Mouse (Mus musculus) NIH3T3 (cell line): ENCODE data around the gene Ktn1.

Experiments
- DNase-seq: peaks from one replicate; pipeline ENCODE4 v3.0.0-alpha.2; 2012; ENCODE audit warnings: low read depth

Ktn1 gene

DNA sequence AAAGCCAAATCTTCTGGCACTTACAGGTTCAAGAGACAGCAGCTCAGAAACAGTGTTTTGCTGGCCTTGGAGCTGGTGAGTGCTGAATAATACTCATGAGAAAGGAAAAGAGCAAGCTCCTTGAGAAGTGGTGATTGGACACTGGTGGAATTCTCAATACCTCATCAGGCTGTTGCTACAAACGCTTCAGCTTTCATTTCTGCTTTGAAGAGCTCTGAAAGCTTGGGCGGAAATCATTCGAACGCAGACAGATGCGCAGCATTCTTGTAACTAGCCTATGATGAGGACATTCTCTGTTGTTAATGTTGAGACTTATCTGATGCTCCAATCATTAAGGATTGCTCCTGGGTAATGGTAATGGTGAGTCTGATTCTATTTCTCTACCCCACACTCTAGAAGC lies at the start of gene Ktn1:
TSS of gene Ktn1 (plus strand) at position 231 of the 400 bp plus-strand sequence.
- peak; percentile 54 for DNase-seq

DNA sequence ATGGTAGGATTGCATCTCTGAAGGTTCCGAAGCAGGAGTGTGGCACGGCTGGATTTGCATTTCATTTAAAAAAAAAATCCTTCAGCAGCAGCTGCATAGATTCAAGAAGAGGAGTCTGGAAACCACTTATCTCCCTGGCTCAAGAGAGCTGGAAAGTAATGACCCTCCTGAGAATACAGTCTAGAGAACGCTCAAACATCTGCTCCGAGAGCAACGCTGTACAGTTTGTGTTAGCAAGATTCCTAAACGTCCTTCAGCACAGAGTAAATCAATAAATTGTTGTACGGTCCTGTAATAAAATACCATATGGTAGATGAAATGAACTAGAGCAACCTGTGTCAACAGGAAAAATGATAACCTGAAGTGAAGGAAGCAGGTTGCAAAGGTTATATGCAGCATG lies 35.0 kb upstream of the Ktn1 start:
- DNase-seq = no peak

DNA sequence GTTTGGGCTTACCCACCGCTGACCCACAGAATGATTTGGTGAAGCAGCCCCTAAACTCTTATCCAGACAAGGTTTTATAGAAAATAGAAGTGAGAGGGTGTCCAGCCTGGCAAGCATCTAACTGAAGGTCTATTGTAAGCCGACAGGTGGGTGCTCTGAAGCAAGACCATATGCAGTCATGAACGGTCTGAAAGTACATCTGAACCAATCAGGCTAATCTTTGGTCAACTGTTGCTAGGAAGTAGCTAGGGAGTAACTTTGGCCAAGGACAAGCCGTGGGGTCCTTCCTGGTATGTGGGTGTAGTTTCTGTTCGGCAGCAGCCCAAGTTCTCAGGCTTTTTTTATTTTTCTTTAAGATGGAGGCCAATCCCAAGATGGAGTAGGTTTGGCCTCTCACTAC lies 29.4 kb upstream of the Ktn1 start:
- DNase-seq = no peak

DNA sequence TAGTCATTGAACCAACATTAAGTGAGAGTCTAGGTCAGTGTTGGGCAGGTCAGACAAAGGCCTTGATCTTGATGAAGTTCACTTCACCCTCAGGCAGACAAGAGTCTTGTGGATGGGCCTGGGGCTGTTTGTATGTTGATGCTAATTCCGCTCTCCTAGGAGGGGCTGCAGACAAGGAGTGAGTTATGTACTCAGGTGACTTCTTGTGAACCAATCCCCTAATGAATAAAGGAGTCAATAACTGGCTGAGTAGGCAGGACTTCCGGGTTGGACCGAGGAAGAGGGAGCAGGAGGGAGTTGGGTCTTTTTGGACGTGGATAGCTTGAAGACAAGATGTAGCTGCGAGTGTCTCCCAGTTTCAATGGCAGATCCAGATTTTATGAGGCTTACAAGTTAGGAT lies 26.3 kb upstream of the Ktn1 start:
- no peak for DNase-seq

DNA sequence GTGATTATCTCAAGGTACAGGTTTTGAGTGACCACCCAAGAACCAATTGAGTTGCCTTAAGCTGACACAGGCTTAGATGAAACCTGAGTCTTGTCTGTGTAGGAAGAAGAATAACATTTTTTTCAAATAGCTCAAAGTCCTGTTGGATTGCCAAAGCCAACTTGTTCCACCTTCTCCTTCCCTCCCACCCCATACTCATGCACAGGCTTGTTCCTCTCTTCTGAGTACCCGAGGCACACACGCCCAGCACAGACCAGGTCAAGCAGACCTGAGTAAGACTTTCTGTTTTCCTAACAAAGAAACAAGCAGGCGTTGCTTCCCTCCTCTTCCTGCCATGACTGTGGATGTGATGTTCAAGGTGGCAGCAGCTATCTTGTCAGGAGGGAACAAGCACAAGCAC lies 23.4 kb upstream of the Ktn1 start:
- no peak for DNase-seq

DNA sequence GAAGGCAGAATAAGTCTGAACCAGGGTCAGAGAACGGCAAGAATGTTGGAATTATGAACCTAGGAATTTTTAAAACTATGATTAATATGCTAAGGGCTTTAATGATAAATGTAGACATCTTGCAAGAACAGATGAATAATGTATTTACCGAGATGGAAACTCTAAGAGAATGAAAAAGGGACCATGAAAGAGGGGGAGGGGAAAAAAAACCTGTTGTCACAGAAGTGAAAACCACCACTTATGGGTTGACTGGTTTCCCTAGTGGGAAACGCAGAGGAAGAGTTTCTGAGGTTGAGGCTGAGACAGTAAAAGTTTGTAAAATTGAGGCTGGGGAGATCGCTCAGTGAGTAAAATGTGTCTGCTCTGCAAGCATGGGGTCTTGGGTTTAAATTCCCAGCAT lies 22.1 kb upstream of the Ktn1 start:
- DNase-seq = no peak

DNA sequence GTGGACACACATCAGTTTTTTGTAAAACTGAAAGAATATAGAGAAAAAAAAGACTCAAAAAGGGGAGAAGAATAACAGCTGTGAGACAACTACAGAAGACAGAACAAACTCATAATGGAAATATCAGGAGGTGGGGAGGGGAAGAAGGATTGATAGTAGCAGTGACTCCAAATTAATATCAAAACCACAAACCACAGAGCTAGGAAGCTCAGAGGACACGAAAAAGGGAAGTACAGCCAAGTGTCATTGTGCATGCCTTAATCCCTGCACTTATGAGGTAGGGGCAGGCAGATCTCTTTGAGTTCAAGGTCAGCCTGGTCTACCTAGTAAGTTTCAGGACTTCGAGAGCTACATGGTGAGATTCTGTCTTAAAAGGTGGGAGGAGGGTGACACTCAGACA lies 21.4 kb upstream of the Ktn1 start:
- no peak for DNase-seq

DNA sequence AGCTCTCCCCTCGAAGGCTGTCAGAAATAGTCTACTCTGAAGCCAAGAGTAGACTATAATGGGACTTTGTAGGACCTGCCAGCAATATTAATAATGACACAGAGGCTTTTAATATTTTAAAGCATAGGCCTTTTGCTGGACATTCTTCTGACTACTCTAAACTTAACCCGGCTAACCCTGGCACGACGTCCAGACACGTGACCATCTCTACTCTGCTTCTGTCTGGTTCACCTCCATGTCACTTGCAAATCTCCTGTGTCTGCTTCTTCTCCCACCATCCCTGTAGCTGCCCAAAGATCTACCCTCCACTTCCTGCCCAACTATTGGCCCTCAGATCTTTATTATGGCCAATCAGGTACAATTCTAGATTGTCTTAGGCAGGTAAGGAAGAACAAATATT lies 20.9 kb upstream of the Ktn1 start:
- no peak for DNase-seq

DNA sequence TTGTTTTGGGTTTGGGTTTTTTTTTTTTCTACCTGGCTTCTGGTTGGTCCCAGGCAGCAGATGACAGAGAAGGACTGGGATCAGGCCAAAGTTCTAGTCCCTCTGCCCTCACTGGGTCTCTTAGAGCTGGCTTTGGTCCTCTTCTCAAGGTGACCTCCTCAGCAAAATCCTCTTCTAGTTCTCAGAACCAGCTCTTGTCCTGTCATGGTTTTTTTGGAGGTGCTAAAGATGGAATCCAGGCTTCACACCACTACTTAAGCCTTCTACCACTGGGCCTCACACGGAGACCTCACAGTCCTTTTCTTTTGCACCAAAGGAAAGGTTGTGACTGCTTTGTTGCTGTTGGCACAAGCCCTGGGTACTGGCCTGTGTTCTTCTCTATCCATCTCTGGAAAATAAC lies 15.8 kb upstream of the Ktn1 start:
- no peak for DNase-seq

DNA sequence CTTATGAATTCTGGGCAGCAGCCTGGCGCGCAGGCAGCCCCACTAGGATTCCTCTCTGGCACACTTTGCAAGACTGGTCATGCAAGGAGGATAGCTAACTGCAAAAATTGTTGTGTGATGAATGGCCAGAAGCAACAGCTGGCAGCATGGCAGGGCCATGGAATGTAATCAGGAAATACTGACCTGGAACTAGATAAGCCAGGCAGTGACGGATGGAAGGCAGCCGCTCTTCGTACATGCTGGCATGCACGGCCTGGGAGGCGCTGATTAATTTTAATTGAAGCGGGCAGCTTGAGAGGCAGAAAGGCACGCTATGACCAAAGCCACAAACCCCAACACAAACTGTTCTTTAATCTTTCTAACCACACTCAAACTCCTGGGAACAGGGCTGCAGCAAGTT lies 13.8 kb upstream of the Ktn1 start:
- DNase-seq = peak; percentile 77

DNA sequence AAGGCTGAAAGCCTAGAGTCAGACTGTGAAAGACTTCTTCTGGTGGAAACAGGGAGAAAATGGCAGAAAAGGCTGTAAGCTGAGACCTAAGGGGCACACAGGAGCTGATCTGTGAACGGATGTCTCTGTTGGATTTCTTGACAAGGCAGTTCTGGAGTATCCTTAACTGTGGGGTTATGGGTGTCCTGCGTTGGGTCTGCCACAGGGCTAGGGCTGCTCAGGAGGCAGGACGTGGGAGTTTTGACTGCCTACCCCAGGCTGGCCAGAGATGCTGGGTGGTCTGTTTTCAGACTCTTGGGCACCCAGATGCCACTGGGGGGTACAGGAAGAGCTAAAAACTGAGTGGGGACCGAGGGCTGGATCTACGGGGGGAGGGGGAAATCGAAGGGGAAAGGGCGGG lies 13.4 kb upstream of the Ktn1 start:
- no peak for DNase-seq

DNA sequence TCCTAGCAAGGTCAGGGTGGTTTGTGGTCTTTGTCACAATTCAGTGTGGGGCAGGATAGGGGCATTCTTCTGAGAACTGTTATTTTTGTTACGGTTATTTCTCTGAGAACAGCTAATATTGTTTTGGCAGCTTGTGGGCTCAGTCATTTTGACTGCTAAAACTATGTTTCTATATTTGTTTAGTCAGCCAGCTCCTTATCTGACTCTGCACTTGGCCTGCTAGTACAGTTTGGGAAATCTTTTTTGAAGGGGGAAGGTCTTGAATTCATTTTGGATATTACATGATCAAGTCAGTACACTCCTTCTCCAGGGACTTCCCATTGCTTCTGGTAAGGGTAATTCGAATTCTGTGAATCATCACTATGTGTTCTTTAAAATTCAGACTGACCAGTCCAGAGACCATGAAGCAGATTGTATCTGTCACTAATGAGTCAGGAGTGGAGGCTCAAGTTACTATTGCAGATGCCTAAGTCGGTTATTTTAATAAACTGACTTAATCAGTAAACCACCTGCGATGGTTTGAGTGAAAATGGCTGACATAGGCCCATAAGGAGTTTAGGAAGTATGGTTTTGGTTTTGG lies 9.8 kb upstream of the Ktn1 start:
- peak; percentile 79 for DNase-seq

DNA sequence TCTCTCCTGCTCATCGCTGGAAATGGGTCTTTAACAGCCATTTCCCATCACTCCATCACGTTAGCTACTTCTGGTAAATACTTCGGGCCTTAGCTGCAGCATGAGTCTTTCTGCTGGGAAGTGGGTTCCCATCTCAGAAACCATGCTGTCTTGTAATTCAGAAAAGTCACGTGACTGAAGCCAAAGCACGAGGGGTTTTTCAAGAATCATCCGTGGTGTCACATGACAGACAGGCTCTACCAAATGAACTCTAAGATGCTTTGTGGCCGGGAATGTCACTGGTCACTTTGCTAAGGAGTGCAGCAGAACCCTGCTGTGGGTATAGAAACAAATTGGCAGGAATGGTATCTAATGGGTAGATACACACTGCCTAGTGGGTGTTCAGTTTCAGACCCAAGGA lies 2.6 kb upstream of the Ktn1 start:
- DNase-seq = no peak

DNA sequence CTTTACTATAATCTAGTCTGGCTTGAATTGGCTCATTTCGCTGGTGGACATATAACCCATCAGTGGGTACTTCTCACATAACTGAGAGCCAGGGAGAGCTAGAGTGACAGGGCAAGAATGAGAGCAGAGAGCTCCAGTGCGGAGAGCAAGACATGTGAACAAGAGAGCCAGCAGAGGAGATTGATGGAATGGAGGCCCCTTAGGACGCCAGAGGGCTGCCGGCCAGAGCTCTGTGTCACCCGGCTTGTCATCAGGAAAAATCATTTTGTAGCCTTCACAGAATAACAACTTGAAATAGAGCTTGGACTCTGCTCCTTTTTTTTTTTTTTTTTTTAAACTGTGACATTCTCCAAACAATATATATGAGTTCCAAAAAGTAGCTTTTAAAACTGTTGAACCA lies 2.0 kb upstream of the Ktn1 start:
- no peak for DNase-seq

DNA sequence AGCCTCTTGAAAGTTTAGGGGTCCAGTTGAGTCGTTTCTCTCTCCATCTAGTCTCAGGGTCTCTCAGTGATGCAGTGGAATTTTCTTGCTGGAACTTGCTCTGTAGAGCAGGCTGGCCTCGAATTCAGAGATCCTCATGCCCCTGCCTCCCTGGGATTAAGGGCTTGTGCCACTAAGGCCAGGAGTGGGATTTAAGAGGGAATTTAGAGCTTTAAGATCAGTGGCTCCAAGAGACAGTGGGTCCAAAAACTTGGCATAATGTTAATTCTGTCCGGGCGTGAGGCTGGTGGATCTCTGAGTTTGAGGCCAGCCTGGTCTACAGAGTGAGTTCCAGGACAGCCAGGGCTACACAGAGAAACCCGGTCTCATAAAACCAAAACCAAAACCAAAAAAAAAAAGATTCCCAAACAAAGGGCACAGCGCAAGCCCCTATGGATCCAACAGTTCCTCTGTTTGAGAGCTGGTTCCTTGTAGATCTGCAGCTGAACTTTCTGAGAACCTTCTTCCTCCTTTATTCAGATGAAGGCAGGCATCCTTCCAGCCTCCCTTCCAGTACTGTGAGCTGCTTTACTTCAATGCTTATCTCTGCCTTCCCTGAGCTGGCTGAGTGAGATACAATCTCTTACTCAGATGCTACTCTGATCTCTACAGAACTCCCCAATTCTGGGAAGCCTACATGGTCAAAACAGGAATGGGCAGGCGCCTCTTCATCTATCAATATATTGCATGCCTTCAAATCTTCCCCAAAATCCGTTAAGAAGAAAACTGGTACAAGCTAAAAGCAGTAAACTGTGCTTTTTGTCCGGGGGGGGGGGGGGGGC lies 1.3 kb upstream of the Ktn1 start:
- DNase-seq = no peak

DNA sequence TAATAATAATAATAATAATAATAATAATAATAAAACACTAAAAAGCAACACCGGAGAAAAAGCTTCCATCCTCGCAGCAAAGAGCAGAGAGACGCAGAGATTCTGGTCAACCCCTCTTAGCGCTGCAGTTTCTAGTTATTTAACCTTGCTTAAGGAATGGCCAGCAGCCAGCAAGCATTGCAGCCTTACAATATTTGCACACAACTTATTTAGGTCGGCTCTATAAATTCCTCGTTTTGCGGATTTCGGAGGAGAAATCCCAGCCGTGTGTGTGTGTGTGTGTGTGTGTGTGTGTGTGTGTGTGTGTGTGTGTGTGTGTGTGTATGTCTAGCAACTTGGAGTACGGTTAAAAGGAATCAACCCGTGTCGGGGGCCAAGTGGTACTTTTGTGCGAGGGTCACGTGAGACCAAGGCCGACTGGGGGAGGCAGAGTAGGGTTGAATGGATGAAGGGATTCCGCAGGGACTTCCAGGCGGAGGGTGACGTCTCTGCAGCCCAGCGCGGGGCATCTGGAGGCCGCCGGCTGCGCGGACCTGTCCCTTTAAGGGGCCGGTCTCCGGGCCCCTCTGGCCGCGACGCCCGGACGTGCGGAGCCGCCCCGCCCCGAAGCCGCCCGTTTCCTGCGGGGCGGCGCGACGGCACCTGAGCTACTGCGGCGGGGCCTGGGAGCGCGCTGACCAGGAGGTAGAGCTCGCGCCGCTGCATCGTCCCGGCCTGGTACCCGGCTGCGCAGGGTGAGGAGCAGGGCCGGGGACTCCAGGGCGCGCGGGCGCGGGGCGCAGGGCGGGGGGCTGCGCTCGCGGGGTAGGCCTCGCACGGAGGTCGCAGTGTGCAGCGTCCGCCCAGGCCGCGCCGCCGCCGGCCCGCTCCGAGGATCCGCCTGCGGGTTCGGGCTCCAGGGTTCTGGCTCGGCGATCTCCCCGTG lies 720 bp downstream of the Ktn1 start:
- peak; percentile 81 for DNase-seq

DNA sequence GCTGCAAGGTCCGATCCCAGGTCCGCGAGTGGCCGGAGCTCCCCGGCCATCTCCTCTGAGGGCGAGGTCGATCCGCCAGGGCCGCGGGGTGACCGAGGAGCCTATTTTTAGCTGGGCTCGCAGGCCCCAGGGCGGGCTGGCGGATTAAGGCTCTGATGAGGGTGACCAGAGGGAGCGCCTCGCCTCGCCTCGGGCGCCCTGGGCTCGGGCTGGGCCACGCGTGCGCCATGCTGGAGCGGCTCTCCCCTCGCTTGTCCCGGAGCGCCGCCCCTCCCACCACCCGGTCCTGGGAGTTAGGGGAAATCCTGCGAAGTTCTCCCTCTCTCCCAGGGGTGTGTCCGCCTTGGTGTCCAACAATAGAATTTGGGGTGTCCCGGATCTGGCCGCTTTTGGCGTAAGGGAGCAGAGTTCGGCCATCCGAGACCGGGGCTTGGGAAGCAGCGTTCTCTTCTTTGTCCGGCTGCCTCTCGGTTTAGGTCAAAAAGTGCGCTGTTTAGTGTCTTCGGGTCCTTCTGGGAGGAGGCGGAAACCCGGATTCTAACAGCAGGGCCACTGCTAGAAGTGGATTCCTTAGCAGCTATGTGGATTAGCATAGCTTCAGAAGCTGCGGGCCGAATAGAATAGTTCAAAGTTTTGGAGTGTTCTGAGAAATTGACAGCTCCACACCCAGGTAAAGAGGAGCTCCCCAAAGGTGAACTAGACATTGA lies 1.5 kb downstream of the Ktn1 start:
- peak; percentile 71 for DNase-seq

DNA sequence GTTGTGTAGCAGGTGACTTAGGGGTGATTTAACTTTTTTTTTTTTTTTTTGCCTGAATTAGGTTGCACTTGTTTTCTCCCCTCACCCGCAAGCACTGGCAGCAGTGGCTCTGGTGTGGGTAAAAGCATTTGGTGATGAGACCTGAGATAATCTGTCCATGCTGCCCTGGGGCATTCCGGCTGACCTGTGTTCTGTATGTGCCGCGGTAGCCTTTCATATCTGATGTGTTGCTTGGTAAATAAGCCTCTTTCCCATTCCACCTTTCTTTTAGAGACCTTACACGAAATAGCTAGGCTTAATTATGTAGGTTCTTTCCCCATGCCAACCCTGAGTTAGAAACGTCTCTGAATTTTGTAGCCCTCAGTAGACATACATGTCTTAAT lies 2.1 kb downstream of the Ktn1 start:
- no peak for DNase-seq

DNA sequence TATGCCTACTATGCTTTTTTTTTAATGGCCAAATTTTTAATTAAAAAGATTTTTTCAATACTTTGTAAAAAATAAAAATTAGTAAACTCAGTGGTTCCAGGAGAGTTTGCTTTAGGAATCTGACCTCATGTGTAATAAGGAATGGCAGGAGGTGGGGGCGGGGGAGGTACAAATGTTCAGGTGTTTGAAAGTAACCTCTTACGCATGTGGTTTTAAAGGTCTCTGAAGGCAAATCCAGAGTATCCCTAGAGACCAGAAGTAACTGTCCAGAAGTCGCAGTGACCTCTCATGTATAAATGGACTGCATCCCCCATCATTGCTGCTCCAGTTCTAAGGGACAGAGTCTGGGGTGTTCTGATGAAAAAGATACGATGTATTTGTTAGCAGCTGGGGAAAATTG lies 3.0 kb downstream of the Ktn1 start:
- no peak for DNase-seq

DNA sequence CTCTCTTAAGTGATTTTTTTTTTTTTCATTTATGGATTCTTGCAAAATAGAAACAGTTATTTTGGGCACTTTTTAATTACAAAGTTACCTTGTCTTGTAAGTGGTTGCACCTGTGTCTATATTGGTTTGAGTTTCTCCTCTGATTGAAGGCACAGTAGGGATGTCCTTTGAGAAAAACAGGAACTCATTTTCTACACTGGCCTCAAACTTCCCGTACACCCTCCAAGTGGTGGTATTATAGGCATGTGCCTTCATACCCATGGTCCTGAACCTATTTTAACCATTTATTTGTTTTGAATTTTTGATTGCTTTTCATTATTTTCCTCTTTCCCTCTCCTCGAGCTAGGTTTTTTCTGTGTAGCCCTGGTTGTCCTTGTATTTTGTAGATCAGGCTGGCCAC lies 7.2 kb downstream of the Ktn1 start:
- DNase-seq = no peak

DNA sequence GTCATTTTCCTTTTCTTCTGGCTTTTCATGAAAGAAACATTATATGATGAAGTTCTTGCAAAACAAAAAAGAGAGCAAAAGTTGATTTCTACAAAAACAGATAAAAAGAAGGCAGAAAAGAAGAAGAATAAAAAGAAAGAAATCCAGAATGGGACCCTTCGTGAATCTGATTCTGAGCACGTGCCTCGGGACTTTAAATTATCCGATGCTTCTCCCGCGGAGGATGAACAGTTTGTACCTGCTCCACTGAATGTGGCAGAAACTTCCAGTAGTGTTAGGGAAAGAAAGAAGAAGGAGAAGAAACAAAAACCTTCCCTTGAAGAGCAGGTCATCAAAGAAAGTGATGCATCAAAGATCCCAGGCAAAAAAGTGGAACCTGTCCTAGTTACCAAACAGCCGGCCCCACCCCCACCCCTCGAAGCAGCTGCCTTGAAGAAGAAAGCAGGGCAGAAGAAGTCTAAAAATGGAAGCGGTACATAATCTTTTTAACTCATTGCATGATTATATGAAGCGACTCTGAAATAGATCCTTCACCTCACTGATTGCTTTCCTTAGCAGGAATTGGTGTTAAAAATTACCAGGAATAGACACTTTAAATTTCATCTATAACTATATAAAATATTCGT lies 15.7 kb downstream of the Ktn1 start:
- no peak for DNase-seq

DNA sequence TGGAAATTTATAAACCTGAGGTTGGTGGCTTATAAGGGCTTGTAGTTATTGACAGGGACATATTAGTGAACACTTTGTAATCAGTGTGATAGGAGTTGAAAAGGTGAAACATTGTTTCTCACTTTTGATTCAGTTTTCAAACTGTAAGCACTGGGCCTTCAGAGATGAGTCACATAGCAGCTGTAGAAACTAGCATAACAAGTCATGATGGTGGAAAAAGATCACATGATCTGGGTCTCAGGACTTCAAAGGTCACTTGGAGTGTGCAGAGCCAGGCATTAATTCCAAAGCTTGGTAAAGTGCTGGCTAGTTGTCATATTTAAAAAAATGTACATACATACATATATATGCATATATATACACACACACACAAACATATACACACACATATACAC lies 16.2 kb downstream of the Ktn1 start:
- peak; percentile 28 for DNase-seq
